Mouse (Mus musculus) spleen, postnatal 4 days (tissue): ENCODE measurements around the gene Gm20671.
"Not testable (repeated sequence)": the region's sequence is repeated elsewhere in the genome, so short reads cannot be mapped to it uniquely, and the experiment has no call there.

Experiments
- DNase-seq, 2 experiments: peaks; one replicate each; pipeline ENCODE4 v3.0.0; 2022; ENCODE audit warnings: low spot score in 2 of 2

The Gm20671 gene

GRCm38 (mm10) chr5:32827009-32827408, at the start of gene Gm20671:
Gm20671 (minus strand) TSS chr5:32827109.
- DNase-seq: no peak

DNA sequence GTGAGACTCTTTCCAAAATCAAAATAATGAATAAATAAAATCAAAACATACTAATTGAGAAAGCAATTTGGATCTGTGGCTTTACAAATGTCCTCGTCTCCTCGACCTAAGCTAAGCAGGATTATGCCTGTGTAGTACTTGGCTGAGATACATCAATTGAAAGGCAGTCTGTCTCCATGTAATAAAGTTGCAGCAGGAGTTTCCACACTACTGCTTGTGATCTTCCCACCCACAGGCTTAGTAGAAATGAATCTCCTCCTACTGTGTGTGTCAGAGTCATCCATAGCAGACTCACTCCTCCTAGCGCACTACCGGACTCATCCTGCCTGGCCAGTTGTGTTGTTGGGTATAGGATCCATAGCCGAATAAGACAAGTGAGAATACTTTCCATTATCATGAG, 45.4 kb upstream of the Gm20671 start:
- no peak for DNase-seq

GRCm38 (mm10) chr5:32869389-32870024, 42.6 kb upstream of the Gm20671 start:
- DNase-seq: no peak

DNA sequence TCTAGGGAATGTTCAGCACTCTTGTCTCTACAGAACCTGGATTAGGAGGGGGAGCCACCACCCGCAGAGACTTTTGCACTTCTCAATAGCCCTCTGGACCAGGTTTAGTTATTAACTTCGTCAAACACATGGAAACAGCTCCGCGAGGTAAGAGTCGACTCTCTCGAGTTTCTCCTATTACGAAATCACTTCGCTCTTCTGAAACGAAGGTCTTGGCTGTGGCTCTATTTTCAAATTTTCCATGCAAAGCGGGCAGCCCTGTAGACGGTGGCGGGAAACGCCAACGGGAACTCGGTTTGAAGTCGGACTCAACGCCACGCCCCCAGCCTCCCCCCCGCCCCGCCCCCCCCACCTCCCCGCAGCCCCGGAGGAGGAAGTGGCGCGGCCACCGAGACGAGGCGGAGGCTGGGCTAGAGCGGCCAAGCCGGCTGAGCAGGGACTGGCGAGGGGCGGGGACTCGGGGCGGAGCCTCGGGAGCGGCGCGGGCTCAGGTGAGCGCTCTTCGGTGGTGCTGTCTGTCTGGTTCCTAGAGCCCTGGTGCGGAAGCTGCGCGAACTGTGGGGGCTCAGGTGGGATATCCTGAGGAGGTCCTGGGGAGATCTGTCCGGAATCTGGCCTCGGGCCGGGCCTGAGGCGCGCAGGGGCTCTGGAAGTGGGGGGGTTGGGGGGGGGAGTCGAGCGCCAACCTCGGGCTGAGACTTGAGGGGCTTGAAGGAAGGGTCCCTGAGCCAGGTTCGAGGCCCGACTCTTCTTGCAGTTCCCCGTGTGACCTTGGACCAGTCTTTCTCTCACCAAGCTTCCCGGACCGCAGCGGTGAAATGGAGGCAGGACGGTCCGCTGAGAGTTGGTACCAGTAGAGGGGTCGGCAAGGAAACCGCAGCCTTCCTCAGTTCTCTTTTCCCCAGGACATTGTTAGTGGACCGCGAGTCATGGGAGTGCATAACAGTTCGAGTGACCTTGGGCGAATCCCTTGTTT, 36.6 kb upstream of the Gm20671 start, which contains the start of gene Depdc5:
Gene Depdc5, plus strand, starts transcription at position 449 of the 976 bp plus-strand sequence.
- peak; percentile 98 to 99 for DNase-seq

- DNase-seq: no peak
Observed at GRCm38 (mm10) chr5:32862469-32863132, 35.7 kb upstream of the Gm20671 start.

- no peak for DNase-seq
Observed at GRCm38 (mm10) chr5:32861082-32861481, 34.2 kb upstream of the Gm20671 start.

GRCm38 (mm10) chr5:32857781-32858220, 30.9 kb upstream of the Gm20671 start:
- DNase-seq: peak in 1 of 2 experiments; percentile 25

GRCm38 (mm10) chr5:32855274-32855673, 28.4 kb upstream of the Gm20671 start:
- DNase-seq: not testable (repeated sequence)

DNA sequence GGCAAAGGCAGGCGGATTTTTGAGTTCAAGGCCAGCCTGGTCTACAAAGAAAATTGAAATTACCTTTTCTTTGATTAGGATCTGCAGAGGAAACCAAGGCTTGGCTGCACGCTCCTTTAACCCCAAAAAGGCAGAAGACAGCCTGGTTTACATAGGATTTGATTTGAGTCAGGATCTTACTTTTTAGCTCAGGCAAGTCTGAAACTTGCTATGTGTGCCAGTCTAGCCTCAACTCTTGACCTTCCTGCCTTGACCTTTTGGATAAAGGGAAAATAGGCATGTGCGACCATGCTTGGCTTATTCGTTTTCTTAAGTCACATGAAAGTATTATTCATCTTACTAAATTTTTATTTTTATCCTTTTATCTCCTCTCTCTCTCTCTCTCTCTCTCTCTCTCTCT, 27.9 kb upstream of the Gm20671 start:
- DNase-seq: no peak

- peak; percentile 98 to 100 for DNase-seq
Observed at GRCm38 (mm10) chr5:32853731-32854507, 27.0 kb upstream of the Gm20671 start, which contains the start of gene Prr14l. Prr14l (minus strand) TSS chr5:32854256.

GRCm38 (mm10) chr5:32852026-32852425, 25.1 kb upstream of the Gm20671 start:
- DNase-seq: no peak

GRCm38 (mm10) chr5:32849580-32849979, 22.7 kb upstream of the Gm20671 start:
- DNase-seq: not testable (repeated sequence)

GRCm38 (mm10) chr5:32849178-32849577, 22.3 kb upstream of the Gm20671 start:
- no peak for DNase-seq

DNA sequence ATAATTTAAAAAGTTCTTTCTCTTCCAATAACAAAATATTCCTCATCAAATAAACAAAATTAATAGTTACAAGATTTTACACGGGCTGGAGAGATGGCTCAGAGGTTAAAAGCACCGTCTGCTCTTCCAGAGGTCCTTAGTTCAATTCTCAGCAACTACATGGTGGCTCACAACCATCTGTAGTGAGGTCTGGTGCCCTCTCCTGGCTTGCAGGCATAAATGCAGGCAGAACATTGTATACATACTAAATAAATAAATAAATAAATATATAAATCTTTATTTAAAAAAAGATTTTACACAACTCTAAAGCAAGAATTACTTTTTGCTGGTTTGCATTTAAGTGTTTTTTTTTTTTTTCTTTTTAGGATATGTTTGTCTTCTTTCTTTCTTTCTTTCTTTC, 13.1 kb upstream of the Gm20671 start:
- no peak for DNase-seq

GRCm38 (mm10) chr5:32836976-32837375, 10.1 kb upstream of the Gm20671 start:
- no peak for DNase-seq

DNA sequence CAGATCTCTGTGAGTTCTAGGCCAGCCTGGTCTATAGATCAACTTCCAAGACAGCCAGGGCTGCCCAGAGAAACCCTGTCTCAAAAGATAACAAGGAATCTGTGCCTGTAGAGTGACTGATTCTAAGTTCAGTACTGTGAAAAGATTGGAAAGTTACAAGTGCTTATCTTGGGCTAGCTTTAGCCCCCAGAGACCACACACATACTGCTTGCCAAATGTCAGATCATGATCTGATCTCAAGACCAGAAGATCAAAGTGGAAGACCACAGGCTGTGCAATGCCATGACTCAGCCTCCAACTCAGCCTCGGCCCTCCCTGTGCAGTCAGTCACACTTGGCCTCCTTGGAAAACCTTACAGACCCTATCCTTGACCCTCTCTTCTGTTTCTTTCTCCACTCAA, 7.6 kb upstream of the Gm20671 start:
- no peak for DNase-seq

- no peak for DNase-seq
Observed at GRCm38 (mm10) chr5:32830054-32830453, 3.1 kb upstream of the Gm20671 start.

- DNase-seq: not testable (repeated sequence)
Observed at GRCm38 (mm10) chr5:32828766-32829165, 1.9 kb upstream of the Gm20671 start.

DNA sequence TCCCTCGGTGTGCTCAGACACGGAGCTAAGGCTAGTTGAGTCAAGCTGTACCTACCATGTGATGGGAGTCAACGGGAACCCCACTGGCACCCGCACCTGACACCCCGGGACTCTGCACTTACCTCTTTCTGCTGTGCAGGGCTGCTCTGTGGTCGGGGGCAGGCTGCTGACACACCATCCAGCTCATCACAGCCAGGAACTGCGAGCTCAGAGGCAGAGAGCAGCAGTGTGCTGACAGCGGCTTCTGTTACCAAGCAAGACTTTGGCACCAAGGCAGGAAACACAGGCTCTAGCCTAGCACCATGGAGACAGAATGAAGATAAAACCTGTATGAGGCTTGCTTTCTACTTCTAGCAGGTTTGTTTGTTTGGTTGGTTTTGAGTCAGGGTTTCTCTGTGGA, 6.4 kb downstream of the Gm20671 start:
- DNase-seq: no peak

GRCm38 (mm10) chr5:32815396-32815795, 11.5 kb downstream of the Gm20671 start:
- DNase-seq: no peak

DNA sequence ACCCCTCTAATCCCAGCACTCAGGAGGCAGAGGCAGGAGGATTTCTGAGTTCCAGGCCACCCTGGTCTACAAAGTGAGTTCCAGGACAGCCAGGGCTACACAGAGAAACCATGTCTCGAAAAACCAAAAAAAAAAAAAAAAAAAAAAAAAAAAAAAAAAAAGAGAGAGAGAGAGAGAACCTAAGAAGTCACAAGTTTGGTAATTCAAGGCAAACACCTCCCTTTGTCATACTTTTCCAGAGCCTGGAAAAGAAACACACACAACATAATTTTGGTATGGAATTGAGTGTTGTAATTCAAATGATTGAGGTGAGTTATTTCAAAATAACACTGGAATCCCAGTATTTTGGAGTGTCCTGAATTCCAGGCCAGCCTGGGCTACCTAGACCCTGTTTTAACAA, 40.5 kb downstream of the Gm20671 start:
- DNase-seq: not testable (repeated sequence)
